Mouse (Mus musculus): ENCODE measurements around the gene Prss50.

DNA sequence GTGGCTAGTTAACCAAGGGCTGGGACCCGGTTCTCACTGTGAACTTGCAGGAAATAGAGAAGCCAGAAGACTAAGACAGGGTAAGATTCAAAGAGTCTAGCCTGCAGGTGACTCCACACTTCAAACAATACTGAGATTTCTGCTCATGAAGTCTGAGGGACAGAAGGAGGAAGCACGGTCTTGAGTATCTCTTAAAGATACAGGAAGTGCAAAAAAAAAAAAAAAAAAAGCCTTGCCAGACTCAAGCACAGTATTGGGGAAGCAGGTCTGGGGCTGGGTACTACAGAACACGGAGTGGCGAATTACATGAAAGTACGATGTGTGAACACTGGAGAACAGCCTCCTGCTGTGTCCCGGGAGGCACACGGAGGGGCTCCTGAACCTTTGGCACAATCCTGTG is 31.9 kb upstream of the Prss50 start:
- no peak for TF ChIP-seq CTCF (conservative IDR thresholded peaks at IDR 0.05 in 1 of 2, IDR thresholded peaks at IDR 0.05 in 1 of 2; ENCODE audit: low read depth in 2 of 2, low read length in 2 of 2)
- TF ChIP-seq HCFC1 (IDR thresholded peaks at IDR 0.05; ENCODE audit: low read depth, low read length): no peak
- TF ChIP-seq USF1 (IDR thresholded peaks at IDR 0.05; ENCODE audit: low read depth, low read length): no peak
- TF ChIP-seq JUND (conservative IDR thresholded peaks at IDR 0.05; ENCODE audit: low read depth, low read length): no peak
- TF ChIP-seq CHD2 (IDR thresholded peaks at IDR 0.05; ENCODE audit: low read length): no peak
- TF ChIP-seq POLR2A (IDR thresholded peaks at IDR 0.05; ENCODE audit: low read depth, low read length): no peak
- TF ChIP-seq ETS1 (conservative IDR thresholded peaks at IDR 0.05; ENCODE audit: low read depth, low read length): no peak
- no peak for TF ChIP-seq EP300 (IDR thresholded peaks at IDR 0.05; ENCODE audit: low read length)
- TF ChIP-seq ZNF384 (IDR thresholded peaks at IDR 0.05; ENCODE audit: low read depth, low read length): peak; percentile 95
- TF ChIP-seq CHD1 (IDR thresholded peaks at IDR 0.05; ENCODE audit: low read depth, low read length): no peak
- no peak for TF ChIP-seq MEF2A (IDR thresholded peaks at IDR 0.05; ENCODE audit: borderline replicate concordance, low read depth, low read length)
- TF ChIP-seq MAFK (IDR thresholded peaks at IDR 0.05; ENCODE audit: insufficient replicate concordance, low read length): no peak
- no peak for TF ChIP-seq SMC3 (IDR thresholded peaks at IDR 0.05; ENCODE audit: low read depth, low read length)
